Mouse (Mus musculus) kidney, postnatal 36 days (tissue): ENCODE measurements around the gene Tfeb.

Experiments used
- DNase-seq, 2 experiments: peaks; one replicate each; pipeline ENCODE4 v3.0.0; 2021 to 2022; ENCODE audit warnings: mixed read lengths in 2 of 2

Gene Tfeb

GRCm38 (mm10) chr17:47712889-47713571 is 23.8 kb upstream of the Tfeb start:
- no peak for DNase-seq

GRCm38 (mm10) chr17:47715037-47715436 is 21.8 kb upstream of the Tfeb start:
- DNase-seq: no peak

GRCm38 (mm10) chr17:47721183-47721582 is 15.6 kb upstream of the Tfeb start:
- no peak for DNase-seq

GRCm38 (mm10) chr17:47726566-47726965 is 10.3 kb upstream of the Tfeb start, which contains the start of gene Pgc:
Gene Pgc, plus strand, starts transcription at chr17:47726842.
- DNase-seq: no peak

- no peak for DNase-seq
Observed at GRCm38 (mm10) chr17:47730633-47731575, 5.9 kb upstream of the Tfeb start.

GRCm38 (mm10) chr17:47735553-47736100 is 1.2 kb upstream of the Tfeb start:
- DNase-seq: no peak

- peak; percentile 95 for DNase-seq
Observed at GRCm38 (mm10) chr17:47737271-47738065, 638 bp downstream of the Tfeb start.

GRCm38 (mm10) chr17:47738066-47738878 is 1.4 kb downstream of the Tfeb start:
- DNase-seq: peak; percentile 81 to 89

- peak; percentile 55 to 59 for DNase-seq
Observed at GRCm38 (mm10) chr17:47738879-47739798, 2.3 kb downstream of the Tfeb start.

GRCm38 (mm10) chr17:47740186-47740585 is 3.4 kb downstream of the Tfeb start:
- no peak for DNase-seq

- peak in 1 of 2 experiments; percentile 52 for DNase-seq
Observed at GRCm38 (mm10) chr17:47742991-47743734, 6.3 kb downstream of the Tfeb start.

GRCm38 (mm10) chr17:47744086-47744485 is 7.3 kb downstream of the Tfeb start:
- no peak for DNase-seq

GRCm38 (mm10) chr17:47744746-47745368 is 8.0 kb downstream of the Tfeb start:
- peak in 1 of 2 experiments; percentile 54 for DNase-seq

GRCm38 (mm10) chr17:47748791-47749553 is 12.1 kb downstream of the Tfeb start:
- DNase-seq: peak; percentile 45 to 49

- no peak for DNase-seq
Observed at GRCm38 (mm10) chr17:47749626-47750025, 12.8 kb downstream of the Tfeb start.

- no peak for DNase-seq
Observed at GRCm38 (mm10) chr17:47750101-47750500, 13.3 kb downstream of the Tfeb start.

GRCm38 (mm10) chr17:47751811-47752210 is 15.0 kb downstream of the Tfeb start:
- DNase-seq: no peak

- DNase-seq: no peak
Observed at GRCm38 (mm10) chr17:47753130-47753775, 16.4 kb downstream of the Tfeb start.
